Mouse (Mus musculus): ENCODE results near the gene Armc5. TPM values are rescaled to one million over a fixed set of nuclear protein-coding genes. Genes with fewer than 3 reads are reported as not detected.

The Armc5 gene
- polyA plus RNA-seq (2014; fragmentation: Illumina TruSeq; extraction: RNeasy Lipid Tissue Mini Kit (QIAGEN cat#74804); ENCODE audit: low read depth, low replicate concordance), result 1.2 TPM

GRCm38 (mm10) chr7:128236856-128237592, at the start of gene Armc5:
Gene Armc5, plus strand, starts transcription at chr7:128237342.

DNA sequence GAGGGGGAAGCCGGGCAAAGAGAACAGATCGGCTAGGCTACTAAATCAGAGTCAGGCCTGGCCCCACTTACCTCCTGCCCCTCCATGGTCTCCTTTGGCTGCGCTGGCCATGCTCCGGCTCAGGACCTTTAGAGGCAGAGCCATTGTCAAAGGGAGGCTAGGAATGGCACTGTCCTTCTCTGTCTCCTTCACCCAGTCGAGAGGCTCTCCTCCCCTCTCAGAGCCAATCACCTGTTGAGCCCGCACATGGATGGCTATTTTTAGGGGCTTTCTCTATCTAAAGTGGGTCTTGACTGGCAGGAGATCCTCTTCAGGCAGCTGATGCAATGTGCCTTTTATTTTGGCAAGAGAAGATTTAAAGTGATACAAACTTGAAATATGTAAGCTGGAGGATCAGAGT, 31.0 kb upstream of the Armc5 start, which contains the start of gene Cox6a2:
TSS of gene Cox6a2 (minus strand) at position 236 of the 400 bp plus-strand sequence.

GRCm38 (mm10) chr7:128237927-128238778, 1.0 kb downstream of the Armc5 start, which contains the start of gene 9130023H24Rik:
Gene 9130023H24Rik, minus strand, starts transcription at chr7:128238031.

GRCm38 (mm10) chr7:128246496-128247391, 9.6 kb downstream of the Armc5 start, which contains the start of gene Tgfb1i1:
Gene Tgfb1i1, plus strand, starts transcription at chr7:128246812.

GRCm38 (mm10) chr7:128265411-128265810, 28.3 kb downstream of the Armc5 start, which contains the start of gene Slc5a2:
Gene Slc5a2, plus strand, starts transcription at chr7:128265657.

Other genes starting within 250 kb of the Armc5 start
- 6.6 TPM for gene Pycard, start 243.5 kb upstream of the Armc5 start, polyA plus RNA-seq (2014; fragmentation: Illumina TruSeq; extraction: RNeasy Lipid Tissue Mini Kit (QIAGEN cat#74804); ENCODE audit: low read depth, low replicate concordance)
- gene Trim72, start 233.4 kb upstream of the Armc5 start, polyA plus RNA-seq (2014; fragmentation: Illumina TruSeq; extraction: RNeasy Lipid Tissue Mini Kit (QIAGEN cat#74804); ENCODE audit: low read depth, low replicate concordance), result not detected
- 0.69 TPM for gene Itgam, start 174.7 kb upstream of the Armc5 start, polyA plus RNA-seq (2014; fragmentation: Illumina TruSeq; extraction: RNeasy Lipid Tissue Mini Kit (QIAGEN cat#74804); ENCODE audit: low read depth, low replicate concordance)
- gene Gm49368, start 174.7 kb upstream of the Armc5 start, polyA plus RNA-seq (2014; fragmentation: Illumina TruSeq; extraction: RNeasy Lipid Tissue Mini Kit (QIAGEN cat#74804); ENCODE audit: low read depth, low replicate concordance), result not detected
- gene Itgax, start 107.8 kb upstream of the Armc5 start, polyA plus RNA-seq (2014; fragmentation: Illumina TruSeq; extraction: RNeasy Lipid Tissue Mini Kit (QIAGEN cat#74804); ENCODE audit: low read depth, low replicate concordance), result 0.93 TPM
- gene Itgad, start 83.0 kb upstream of the Armc5 start, polyA plus RNA-seq (2014; fragmentation: Illumina TruSeq; extraction: RNeasy Lipid Tissue Mini Kit (QIAGEN cat#74804); ENCODE audit: low read depth, low replicate concordance), result not detected
- gene Cox6a2, start 31.0 kb upstream of the Armc5 start, polyA plus RNA-seq (2014; fragmentation: Illumina TruSeq; extraction: RNeasy Lipid Tissue Mini Kit (QIAGEN cat#74804); ENCODE audit: low read depth, low replicate concordance), result not detected
- 7.5 TPM for gene 9130023H24Rik, start 689 bp downstream of the Armc5 start, polyA plus RNA-seq (2014; fragmentation: Illumina TruSeq; extraction: RNeasy Lipid Tissue Mini Kit (QIAGEN cat#74804); ENCODE audit: low read depth, low replicate concordance)
- 1.3 TPM for gene Tgfb1i1, start 9.5 kb downstream of the Armc5 start, polyA plus RNA-seq (2014; fragmentation: Illumina TruSeq; extraction: RNeasy Lipid Tissue Mini Kit (QIAGEN cat#74804); ENCODE audit: low read depth, low replicate concordance)
- gene Slc5a2, start 28.3 kb downstream of the Armc5 start, polyA plus RNA-seq (2014; fragmentation: Illumina TruSeq; extraction: RNeasy Lipid Tissue Mini Kit (QIAGEN cat#74804); ENCODE audit: low read depth, low replicate concordance), result 27.4 TPM
- 4.4 TPM for gene BC017158, start 60.8 kb downstream of the Armc5 start, polyA plus RNA-seq (2014; fragmentation: Illumina TruSeq; extraction: RNeasy Lipid Tissue Mini Kit (QIAGEN cat#74804); ENCODE audit: low read depth, low replicate concordance)
- 4.5 TPM for gene Rgs10, start 181.4 kb downstream of the Armc5 start, polyA plus RNA-seq (2014; fragmentation: Illumina TruSeq; extraction: RNeasy Lipid Tissue Mini Kit (QIAGEN cat#74804); ENCODE audit: low read depth, low replicate concordance)
- gene Tial1, start 224.4 kb downstream of the Armc5 start, polyA plus RNA-seq (2014; fragmentation: Illumina TruSeq; extraction: RNeasy Lipid Tissue Mini Kit (QIAGEN cat#74804); ENCODE audit: low read depth, low replicate concordance), result 100 TPM